Mouse (Mus musculus): Measurements from ENCODE around the gene Rbm47.
"Not testable (repeated sequence)": the region's sequence is repeated elsewhere in the genome, so short reads cannot be mapped to it uniquely, and the experiment has no call there.

Gene Rbm47

GRCm38 (mm10) chr5:66173018-66173417 is at the start of gene Rbm47:
Rbm47 (minus strand) TSS chr5:66173118.
- DNase-seq (ENCODE audit: low spot score), result no peak

GRCm38 (mm10) chr5:66220620-66221019 is 47.7 kb upstream of the Rbm47 start:
- DNase-seq (ENCODE audit: low spot score), result no peak

DNA sequence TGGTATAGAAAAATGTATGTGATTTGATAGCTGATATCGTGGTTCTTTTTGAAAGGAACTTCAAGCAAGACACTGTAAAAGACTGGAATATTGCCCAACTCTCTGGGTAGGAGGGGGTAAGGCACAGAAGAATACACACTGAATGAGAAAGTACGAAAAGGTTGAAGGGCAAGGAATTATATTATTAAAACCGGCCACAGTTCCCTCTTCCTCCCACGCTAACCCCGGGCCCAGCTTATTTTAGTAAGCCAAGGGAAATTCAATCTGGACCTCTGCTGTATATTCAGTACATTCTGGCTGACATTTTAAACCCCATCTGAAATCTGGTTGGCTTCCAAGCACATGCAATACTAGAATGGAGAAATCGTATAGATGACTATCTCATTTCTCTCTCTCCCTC is 46.8 kb upstream of the Rbm47 start:
- DNase-seq (ENCODE audit: low spot score), result no peak

- DNase-seq (ENCODE audit: low spot score), result no peak
Measured at GRCm38 (mm10) chr5:66215569-66216277, 42.8 kb upstream of the Rbm47 start.

DNA sequence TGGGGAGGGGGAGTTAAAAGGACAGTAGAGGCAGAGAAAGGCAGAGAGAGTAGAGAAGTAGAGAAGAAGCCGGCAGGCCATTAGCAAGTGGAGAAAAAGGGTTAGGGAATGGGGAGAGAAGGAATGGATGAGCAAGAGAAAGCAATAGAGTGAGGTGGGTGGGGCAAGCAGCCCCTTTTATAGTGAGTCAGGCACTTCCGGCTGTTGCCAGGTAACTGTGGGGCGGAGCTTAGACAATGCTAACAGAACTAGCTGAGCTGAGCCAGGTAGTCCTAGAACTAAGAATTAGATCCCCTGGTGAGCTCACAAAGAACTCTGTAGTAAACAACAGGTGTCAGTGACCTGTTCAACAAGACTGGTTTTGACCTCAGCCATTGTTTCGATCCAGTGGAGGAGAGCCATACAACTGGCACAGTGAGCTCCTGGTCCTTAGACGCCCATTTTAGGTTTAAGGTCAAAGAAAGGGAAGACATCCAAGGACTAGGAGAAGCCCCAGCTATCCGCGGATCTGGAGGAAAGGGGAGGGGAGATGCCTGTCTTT is 41.5 kb upstream of the Rbm47 start:
- no peak for DNase-seq (ENCODE audit: low spot score)

DNA sequence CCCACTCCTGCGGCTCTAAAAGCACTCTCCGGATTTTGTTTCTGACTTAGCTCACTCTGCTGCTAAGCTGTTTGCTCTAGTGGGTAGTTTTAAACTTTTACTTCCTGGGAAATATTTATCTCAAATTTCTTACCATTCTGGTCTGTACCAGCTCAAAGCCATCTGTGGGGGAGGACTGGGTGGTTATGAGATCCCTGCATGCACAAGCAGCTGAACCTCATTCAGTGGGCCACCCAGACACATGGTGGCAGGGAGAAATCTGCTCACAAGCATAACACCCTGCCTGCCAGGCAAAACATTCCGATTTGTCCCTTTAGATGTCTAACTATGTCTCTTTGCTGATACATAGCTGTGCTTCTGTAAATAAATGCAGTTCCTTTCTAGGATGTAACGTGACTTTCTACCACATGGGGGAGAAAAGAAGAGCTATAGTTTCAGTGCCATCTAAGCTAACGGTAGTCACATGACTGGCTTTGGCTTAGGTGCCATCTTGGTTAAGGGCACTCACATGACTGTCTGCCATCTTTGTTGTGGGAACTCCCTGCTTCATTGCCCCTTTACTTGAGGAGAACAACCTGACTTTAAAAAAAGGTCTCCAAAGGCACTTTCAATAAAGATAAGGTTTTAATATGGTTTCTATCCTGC is 36.7 kb upstream of the Rbm47 start:
- DNase-seq (ENCODE audit: low spot score), result peak; percentile 38

DNA sequence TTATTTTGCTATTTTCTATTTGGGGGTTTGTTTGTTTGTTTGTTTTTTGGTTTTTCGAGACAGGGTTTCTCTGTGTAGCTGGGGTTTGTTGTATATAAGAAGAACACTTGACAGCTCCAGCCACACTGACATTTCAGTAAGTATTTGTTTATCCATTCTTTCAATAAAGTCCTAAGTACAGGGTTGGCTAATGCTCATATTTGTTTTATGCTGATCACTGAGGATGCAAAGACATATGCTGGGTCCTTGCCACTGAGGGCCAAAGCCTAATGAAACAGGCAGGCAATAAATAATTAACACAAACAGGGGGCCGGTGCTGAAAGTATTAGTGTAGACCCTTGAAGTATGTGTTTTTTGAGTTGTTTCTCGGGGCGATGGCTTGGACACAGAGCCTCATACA is 32.0 kb upstream of the Rbm47 start:
- DNase-seq (ENCODE audit: low spot score), result no peak

- no peak for DNase-seq (ENCODE audit: low spot score)
Measured at GRCm38 (mm10) chr5:66203424-66203823, 30.5 kb upstream of the Rbm47 start.

DNA sequence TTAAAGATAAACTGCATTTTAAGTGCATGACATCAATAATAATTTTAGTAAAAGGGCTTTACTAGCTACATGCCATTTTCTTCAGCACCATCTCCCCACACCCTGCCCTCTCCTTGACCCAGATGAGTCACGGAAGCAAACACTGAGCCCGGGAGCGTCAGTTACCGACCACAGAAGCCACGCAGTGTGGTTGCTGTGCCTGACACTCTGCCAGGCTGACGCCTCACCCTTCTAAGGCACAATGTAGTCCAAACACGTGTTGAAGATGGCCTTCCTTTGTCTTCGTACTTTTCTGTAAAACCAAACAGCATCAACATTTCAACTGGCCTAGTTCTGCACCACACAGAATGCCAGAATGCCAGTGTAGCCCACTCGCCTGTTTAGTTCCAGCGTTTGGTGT is 27.1 kb upstream of the Rbm47 start:
- no peak for DNase-seq (ENCODE audit: low spot score)

GRCm38 (mm10) chr5:66195323-66195722 is 22.4 kb upstream of the Rbm47 start:
- DNase-seq (ENCODE audit: low spot score), result no peak

GRCm38 (mm10) chr5:66193218-66193846 is 20.4 kb upstream of the Rbm47 start:
- no peak for DNase-seq (ENCODE audit: low spot score)

DNA sequence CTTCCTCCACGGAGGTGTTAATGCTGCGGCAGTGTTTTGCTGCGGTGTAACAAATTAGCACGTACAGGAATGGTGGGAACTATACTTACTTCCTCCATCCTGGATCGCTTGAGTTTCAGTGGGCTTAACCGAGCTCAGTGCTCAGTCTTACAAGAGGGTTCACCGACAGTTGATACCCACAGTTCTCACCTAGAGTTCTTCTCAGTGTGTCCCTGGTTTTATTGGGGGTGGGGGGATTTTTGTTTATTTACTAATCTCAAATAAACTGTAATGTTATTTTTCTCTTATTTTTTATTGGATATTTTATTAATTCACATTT is 18.2 kb upstream of the Rbm47 start:
- no peak for DNase-seq (ENCODE audit: low spot score)

DNA sequence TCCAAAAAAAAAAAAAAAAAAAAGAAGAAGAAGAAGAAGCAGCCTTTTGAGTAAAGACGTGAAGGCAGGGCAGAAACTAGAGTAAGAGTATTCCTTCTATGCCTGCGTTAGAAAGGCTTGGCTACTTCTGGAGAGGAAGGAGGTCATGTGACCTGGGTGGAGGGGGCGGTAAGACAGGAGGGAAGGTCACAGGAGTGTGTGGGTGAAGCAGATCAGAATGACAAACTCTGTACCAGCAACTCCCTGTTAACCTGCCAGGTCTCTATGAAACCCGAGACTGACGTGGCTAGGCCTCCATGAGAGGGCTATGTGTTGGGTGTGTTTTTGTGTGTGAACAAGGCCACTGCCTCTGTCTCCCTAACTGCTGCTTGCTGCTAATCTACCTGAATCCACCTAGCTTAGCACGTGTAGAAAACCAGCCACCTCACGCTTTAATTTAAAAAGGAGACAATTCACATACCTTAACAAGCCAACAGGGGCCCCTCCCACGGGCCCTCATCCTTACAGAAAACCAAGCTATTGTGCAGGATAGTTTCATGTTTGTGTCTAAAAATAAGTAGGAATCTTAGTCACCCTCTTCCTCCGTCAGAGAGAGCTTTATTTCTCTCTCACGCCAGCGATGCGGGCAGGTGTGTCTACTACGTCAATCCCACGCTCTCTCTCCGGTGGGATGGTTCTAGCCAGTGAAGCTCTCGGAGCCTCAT is 17.7 kb upstream of the Rbm47 start:
- no peak for DNase-seq (ENCODE audit: low spot score)

GRCm38 (mm10) chr5:66188591-66188990 is 15.7 kb upstream of the Rbm47 start:
- DNase-seq (ENCODE audit: low spot score), result not testable (repeated sequence)

- DNase-seq (ENCODE audit: low spot score), result no peak
Measured at GRCm38 (mm10) chr5:66182156-66182555, 9.2 kb upstream of the Rbm47 start.

DNA sequence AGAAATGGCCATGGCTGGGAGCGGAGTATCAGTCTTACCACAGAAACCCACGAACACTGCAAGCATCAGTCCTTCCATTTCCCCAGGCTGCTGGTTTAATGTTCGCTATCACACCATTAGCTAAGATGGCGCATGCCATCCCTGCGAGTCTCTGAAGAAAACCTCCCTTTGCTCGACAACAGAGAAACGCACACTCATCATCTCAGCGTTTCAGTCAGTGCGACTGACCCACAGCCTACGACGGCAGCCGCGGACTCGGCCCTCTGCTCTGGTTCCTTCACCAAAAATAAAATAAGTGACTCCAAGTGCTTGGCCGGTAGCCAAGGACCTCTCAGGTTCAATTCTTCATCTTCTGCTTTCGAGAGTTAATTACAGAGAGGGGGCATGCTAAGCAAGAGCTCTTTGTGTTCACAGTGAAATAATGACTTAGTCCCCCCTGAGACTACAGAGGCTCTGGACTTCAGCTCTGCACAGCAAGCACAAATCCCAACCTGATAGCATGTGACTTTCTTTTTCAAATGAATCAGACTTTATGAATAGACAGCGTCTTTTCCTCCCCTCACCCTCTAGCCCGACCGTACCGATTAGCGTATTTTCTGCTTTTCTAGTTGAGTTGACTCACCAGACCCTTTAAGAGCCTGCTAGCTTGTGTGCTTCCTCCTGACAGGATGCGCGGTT is 1.4 kb upstream of the Rbm47 start:
- DNase-seq (ENCODE audit: low spot score), result no peak

GRCm38 (mm10) chr5:66170591-66170990 is 2.3 kb downstream of the Rbm47 start:
- no peak for DNase-seq (ENCODE audit: low spot score)

- no peak for DNase-seq (ENCODE audit: low spot score)
Measured at GRCm38 (mm10) chr5:66169099-66169485, 3.8 kb downstream of the Rbm47 start.

- no peak for DNase-seq (ENCODE audit: low spot score)
Measured at GRCm38 (mm10) chr5:66168462-66169098, 4.3 kb downstream of the Rbm47 start.

- DNase-seq (ENCODE audit: low spot score), result no peak
Measured at GRCm38 (mm10) chr5:66166931-66167330, 6.0 kb downstream of the Rbm47 start.

DNA sequence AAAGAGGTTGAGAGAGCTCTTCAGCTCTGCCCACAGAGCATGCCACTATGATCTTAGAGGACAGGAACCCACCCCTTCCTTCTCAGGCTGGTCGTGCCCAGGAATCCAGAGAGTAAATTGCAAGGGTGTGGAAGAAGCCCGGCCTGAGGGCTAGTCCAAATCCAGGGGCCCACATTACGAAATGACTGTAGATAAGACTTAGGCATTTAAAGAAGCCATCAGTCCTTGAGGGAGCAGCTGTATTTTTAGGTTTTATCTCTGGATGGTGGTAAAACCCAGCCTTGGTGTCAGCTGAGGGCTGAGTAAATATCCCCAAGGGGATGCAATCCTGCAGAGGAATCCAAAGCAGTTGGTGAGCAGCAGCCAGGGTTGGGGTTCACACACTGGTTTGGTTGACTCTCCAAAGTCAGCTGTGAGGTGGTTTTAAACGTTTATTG is 6.7 kb downstream of the Rbm47 start:
- DNase-seq (ENCODE audit: low spot score), result no peak

- DNase-seq (ENCODE audit: low spot score), result no peak
Measured at GRCm38 (mm10) chr5:66165748-66166147, 7.2 kb downstream of the Rbm47 start.
